Mouse (Mus musculus): ENCODE measurements around the gene Abcb4. TPM values are rescaled to one million over a fixed set of nuclear protein-coding genes. Genes with fewer than 3 reads are reported as not detected.

Gene Abcb4
- total and polyA plus RNA-seq, 3 experiments = 86.0 to 107 TPM; not detected in 1

- DNase-seq (ENCODE audit: low read depth, low spot score) = peak; percentile 74
- H3K4me1 ChIP-seq (ENCODE audit: control insufficient read depth in 1 of 2, insufficient read depth in 2 of 2, low read length in 2 of 2) = peaks cover 0 to 2% of the 10 kb centered on the region in 2 experiments; a peak in 1 of 4 replicates
- H3K27me3 ChIP-seq (ENCODE audit: control insufficient read depth in 1 of 2, insufficient read depth in 2 of 2, low read length in 2 of 2) = no peaks in the 10 kb centered on the region
- no peaks in the 10 kb centered on the region for H3K9me3 ChIP-seq (replicated peaks; ENCODE audit: insufficient read depth, low read length)
- H3K9ac ChIP-seq (ENCODE audit: control insufficient read depth, low read depth, low read length, poor library complexity, severe bottlenecking) = no peak overlapping the region
- no peak overlapping the region for H3K27ac ChIP-seq (ENCODE audit: control insufficient read depth, low read depth, low read length)
- no peaks in the 10 kb centered on the region for H3K79me2 ChIP-seq (ENCODE audit: control insufficient read depth, insufficient read depth, low read length, poor library complexity)
- no peak overlapping the region for H3K4me3 ChIP-seq (ENCODE audit: control insufficient read depth in 1 of 2, insufficient read depth in 1 of 2, low read depth in 2 of 2, low read length in 2 of 2)
- peaks cover 5 to 48% of the 10 kb centered on the region in 2 experiments; a peak in 3 of 4 replicates for H3K36me3 ChIP-seq (ENCODE audit: control insufficient read depth in 1 of 2, insufficient read depth in 2 of 2, low read length in 2 of 2)
- TF ChIP-seq SIN3A (IDR thresholded peaks at IDR 0.05; ENCODE audit: low read length) (0 out of 2 replicates have a peak, but pooled peaks have one; percentile 34), ELF1 (IDR thresholded peaks at IDR 0.05; ENCODE audit: low read depth, low read length) (no peak), SMC3 (IDR thresholded peaks at IDR 0.05; ENCODE audit: low read depth, low read length) (0 out of 2 replicates have a peak, but pooled peaks have one; percentile 2), TAL1 (IDR thresholded peaks at IDR 0.05; ENCODE audit: low read length) (no peak), GABPA (IDR thresholded peaks at IDR 0.05; ENCODE audit: low read depth, low read length) (no peak), MYB (IDR thresholded peaks at IDR 0.05; ENCODE audit: low read depth, low read length) (no peak), MEF2A (IDR thresholded peaks at IDR 0.05; ENCODE audit: extremely low read depth, insufficient replicate concordance, low read depth, low read length, poor library complexity, severe bottlenecking) (no peak), TBP (IDR thresholded peaks at IDR 0.05; ENCODE audit: low read depth, low read length) (no peak)
Measured at GRCm38 (mm10) chr5:8943836-8944235, 50.3 kb downstream of the Abcb4 start.

DNA sequence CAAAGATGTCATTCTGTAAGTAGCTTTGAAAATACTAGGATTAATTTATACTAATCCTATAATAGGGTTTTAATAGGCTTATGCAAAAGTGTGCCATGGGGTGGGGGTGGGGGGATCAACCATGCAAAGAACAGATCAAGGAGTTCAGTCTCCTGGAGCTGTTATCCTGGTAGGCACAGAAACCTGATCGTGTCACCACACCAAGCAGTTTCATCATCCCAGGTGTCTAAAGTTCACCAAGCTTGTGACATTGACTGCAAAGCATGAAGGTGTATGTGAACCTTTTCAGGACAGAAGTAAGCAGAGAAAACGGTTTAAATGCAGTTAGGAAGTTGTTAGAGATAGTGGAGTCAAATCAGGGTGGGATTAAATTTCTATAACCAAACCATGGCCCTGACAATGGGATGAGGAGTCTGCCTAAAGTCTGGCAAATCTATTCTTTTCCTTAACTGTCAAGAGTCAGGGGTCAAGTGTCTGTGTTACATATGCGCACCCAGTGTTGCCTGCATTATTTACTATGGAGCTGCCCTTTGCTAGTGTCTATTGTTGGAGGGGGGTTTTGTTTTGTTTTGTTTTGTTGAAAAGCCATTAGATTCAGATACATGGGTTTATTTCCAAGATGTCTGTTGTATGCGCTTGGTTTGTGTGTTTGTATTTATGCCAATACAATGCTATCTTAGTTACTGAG, 54.0 kb downstream of the Abcb4 start:
- H3K27me3 ChIP-seq (ENCODE audit: control insufficient read depth in 1 of 2, insufficient read depth in 2 of 2, low read length in 2 of 2) = no peaks in the 10 kb centered on the region
- H3K79me2 ChIP-seq (ENCODE audit: control insufficient read depth, insufficient read depth, low read length, poor library complexity) = no peaks in the 10 kb centered on the region
- TF ChIP-seq RAD21 (IDR thresholded peaks at IDR 0.05; ENCODE audit: low read depth, low read length) = no peak
- TF ChIP-seq JUND (IDR thresholded peaks at IDR 0.05; ENCODE audit: low read depth, low read length) = no peak
- TF ChIP-seq MAZ (IDR thresholded peaks at IDR 0.05; ENCODE audit: low read depth, low read length) = no peak
- H3K9ac ChIP-seq (ENCODE audit: control insufficient read depth, low read depth, low read length, poor library complexity, severe bottlenecking) = no peak overlapping the region
- DNase-seq (ENCODE audit: low read depth, low spot score) = no peak
- H3K36me3 ChIP-seq (ENCODE audit: control insufficient read depth in 1 of 2, insufficient read depth in 2 of 2, low read length in 2 of 2) = peaks cover 5 to 53% of the 10 kb centered on the region in 2 experiments; a peak in 3 of 4 replicates
- no peaks in the 10 kb centered on the region for H3K9me3 ChIP-seq (replicated peaks; ENCODE audit: insufficient read depth, low read length)
- H3K27ac ChIP-seq (ENCODE audit: control insufficient read depth, low read depth, low read length) = no peak overlapping the region
- H3K4me1 ChIP-seq (ENCODE audit: control insufficient read depth in 1 of 2, insufficient read depth in 2 of 2, low read length in 2 of 2) = peaks cover 0 to 2% of the 10 kb centered on the region in 2 experiments; a peak in 1 of 4 replicates
- H3K4me3 ChIP-seq (ENCODE audit: control insufficient read depth in 1 of 2, insufficient read depth in 1 of 2, low read depth in 2 of 2, low read length in 2 of 2) = no peak overlapping the region

- TF ChIP-seq MYC (IDR thresholded peaks at IDR 0.05; ENCODE audit: low read depth, low read length) (no peak), ZMIZ1 (IDR thresholded peaks at IDR 0.05; ENCODE audit: low read depth, low read length) (no peak), KAT2A (conservative IDR thresholded peaks at IDR 0.05; ENCODE audit: low read depth, low read length) (no peak), GATA1 (IDR thresholded peaks at IDR 0.05; ENCODE audit: low read depth, low read length) (no peak), NELFE (IDR thresholded peaks at IDR 0.05; ENCODE audit: low read depth, low read length) (no peak), MAFK (IDR thresholded peaks at IDR 0.05; ENCODE audit: borderline replicate concordance, low read depth, low read length) (no peak), NRF1 (IDR thresholded peaks at IDR 0.05; ENCODE audit: insufficient read depth, low read depth, low read length, poor library complexity, severe bottlenecking) (no peak), MYB (IDR thresholded peaks at IDR 0.05; ENCODE audit: low read depth, low read length) (no peak), MAX (IDR thresholded peaks at IDR 0.05; ENCODE audit: low read length) (no peak), MXI1 (IDR thresholded peaks at IDR 0.05; ENCODE audit: low read depth, low read length) (no peak), POLR2A (IDR thresholded peaks at IDR 0.05; ENCODE audit: control insufficient read depth in 1 of 2, insufficient read depth in 1 of 2, low read depth in 1 of 2, low read length in 2 of 2, poor library complexity in 1 of 2) (no peak), HCFC1 (IDR thresholded peaks at IDR 0.05; ENCODE audit: low read depth, low read length) (no peak), BHLHE40 (IDR thresholded peaks at IDR 0.05; ENCODE audit: borderline replicate concordance, low read depth, low read length) (no peak), SIN3A (IDR thresholded peaks at IDR 0.05; ENCODE audit: low read length) (no peak)
- DNase-seq (ENCODE audit: low read depth, low spot score) = no peak
- no peaks in the 10 kb centered on the region for H3K27me3 ChIP-seq (ENCODE audit: control insufficient read depth in 1 of 2, insufficient read depth in 2 of 2, low read length in 2 of 2)
- peaks cover 0 to 49% of the 10 kb centered on the region in 2 experiments; a peak in 2 of 4 replicates for H3K36me3 ChIP-seq (ENCODE audit: control insufficient read depth in 1 of 2, insufficient read depth in 2 of 2, low read length in 2 of 2)
- H3K4me3 ChIP-seq (ENCODE audit: control insufficient read depth in 1 of 2, insufficient read depth in 1 of 2, low read depth in 2 of 2, low read length in 2 of 2) = no peak overlapping the region
- H3K27ac ChIP-seq (ENCODE audit: control insufficient read depth, low read depth, low read length) = no peak overlapping the region
- H3K4me1 ChIP-seq (ENCODE audit: control insufficient read depth in 1 of 2, insufficient read depth in 2 of 2, low read length in 2 of 2) = no peaks in the 10 kb centered on the region
- H3K79me2 ChIP-seq (ENCODE audit: control insufficient read depth, insufficient read depth, low read length, poor library complexity) = no peaks in the 10 kb centered on the region
- H3K9me3 ChIP-seq (replicated peaks; ENCODE audit: insufficient read depth, low read length) = no peaks in the 10 kb centered on the region
- H3K9ac ChIP-seq (ENCODE audit: control insufficient read depth, low read depth, low read length, poor library complexity, severe bottlenecking) = no peak overlapping the region
Measured at GRCm38 (mm10) chr5:8953660-8954059, 60.1 kb downstream of the Abcb4 start.

Measured in MEL (cell line).